Mouse (Mus musculus): ENCODE measurements around the gene Il34. TPM values are rescaled to one million over a fixed set of nuclear protein-coding genes. Genes with fewer than 3 reads are reported as not detected.

Il34 gene
- polyA plus RNA-seq, 1 experiment = not detected

GRCm38 (mm10) chr8:110705391-110706287 is 100.1 kb downstream of the Il34 start:
- H3K4me3 ChIP-seq (ENCODE audit: insufficient read depth, low read depth, low read length) = no peak overlapping the region
- H3K4me1 ChIP-seq (ENCODE audit: control insufficient read depth, insufficient read depth, low read length) = peaks cover 41% of the 10 kb centered on the region
- TF ChIP-seq POLR2A (IDR thresholded peaks at IDR 0.05; ENCODE audit: insufficient read depth, low read depth, low read length) = no peak
- TF ChIP-seq CTCF (IDR thresholded peaks at IDR 0.05; ENCODE audit: insufficient read depth, low read depth, low read length) = no peak
- 72% methylated on average over 14 of the region's 14 CpGs for whole genome bisulfite sequencing
- H3K27ac ChIP-seq (ENCODE audit: insufficient read depth, low read depth, low read length) = no peak overlapping the region

DNA sequence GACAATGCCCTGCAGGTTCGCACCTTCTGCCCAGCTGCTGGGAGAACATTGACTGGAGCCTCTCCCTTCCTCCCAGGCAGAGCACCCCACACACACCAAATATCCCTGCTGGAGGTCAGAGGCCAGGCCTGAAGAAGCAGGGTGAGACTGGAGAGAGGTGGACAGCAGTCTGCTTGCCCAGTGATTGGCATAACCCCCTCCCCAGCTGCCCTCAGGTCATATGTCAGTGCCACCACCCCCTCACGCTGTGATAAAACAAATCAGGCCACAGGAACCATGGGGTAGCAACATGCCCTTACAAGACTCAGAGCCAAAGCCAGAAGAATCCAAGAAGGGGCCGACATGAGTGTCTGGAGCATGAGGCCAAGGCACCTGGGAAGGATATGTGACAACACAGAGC is 101.6 kb downstream of the Il34 start:
- 84% methylated on average over 3 of the region's 3 CpGs for WGBS
- H3K4me1 ChIP-seq (ENCODE audit: control insufficient read depth, insufficient read depth, low read length) = peaks cover 41% of the 10 kb centered on the region
- 0 out of 2 replicates have a peak overlapping the region, but pooled peaks have one; percentile 30 for H3K27ac ChIP-seq (ENCODE audit: insufficient read depth, low read depth, low read length)
- TF ChIP-seq CTCF (IDR thresholded peaks at IDR 0.05; ENCODE audit: insufficient read depth, low read depth, low read length) (no peak), POLR2A (IDR thresholded peaks at IDR 0.05; ENCODE audit: insufficient read depth, low read depth, low read length) (no peak)
- no peak overlapping the region for H3K4me3 ChIP-seq (ENCODE audit: insufficient read depth, low read depth, low read length)

GRCm38 (mm10) chr8:110703460-110704061 is 102.2 kb downstream of the Il34 start:
- no peak for TF ChIP-seq POLR2A (IDR thresholded peaks at IDR 0.05; ENCODE audit: insufficient read depth, low read depth, low read length)
- TF ChIP-seq CTCF (IDR thresholded peaks at IDR 0.05; ENCODE audit: insufficient read depth, low read depth, low read length) = no peak
- WGBS = 57% methylated on average over 9 of the region's 9 CpGs
- no peak overlapping the region for H3K4me3 ChIP-seq (ENCODE audit: insufficient read depth, low read depth, low read length)
- peak overlapping the region; percentile 61; the same call in 1 of the 2 replicates for H3K27ac ChIP-seq (ENCODE audit: insufficient read depth, low read depth, low read length)
- H3K4me1 ChIP-seq (ENCODE audit: control insufficient read depth, insufficient read depth, low read length) = peaks cover 40% of the 10 kb centered on the region

DNA sequence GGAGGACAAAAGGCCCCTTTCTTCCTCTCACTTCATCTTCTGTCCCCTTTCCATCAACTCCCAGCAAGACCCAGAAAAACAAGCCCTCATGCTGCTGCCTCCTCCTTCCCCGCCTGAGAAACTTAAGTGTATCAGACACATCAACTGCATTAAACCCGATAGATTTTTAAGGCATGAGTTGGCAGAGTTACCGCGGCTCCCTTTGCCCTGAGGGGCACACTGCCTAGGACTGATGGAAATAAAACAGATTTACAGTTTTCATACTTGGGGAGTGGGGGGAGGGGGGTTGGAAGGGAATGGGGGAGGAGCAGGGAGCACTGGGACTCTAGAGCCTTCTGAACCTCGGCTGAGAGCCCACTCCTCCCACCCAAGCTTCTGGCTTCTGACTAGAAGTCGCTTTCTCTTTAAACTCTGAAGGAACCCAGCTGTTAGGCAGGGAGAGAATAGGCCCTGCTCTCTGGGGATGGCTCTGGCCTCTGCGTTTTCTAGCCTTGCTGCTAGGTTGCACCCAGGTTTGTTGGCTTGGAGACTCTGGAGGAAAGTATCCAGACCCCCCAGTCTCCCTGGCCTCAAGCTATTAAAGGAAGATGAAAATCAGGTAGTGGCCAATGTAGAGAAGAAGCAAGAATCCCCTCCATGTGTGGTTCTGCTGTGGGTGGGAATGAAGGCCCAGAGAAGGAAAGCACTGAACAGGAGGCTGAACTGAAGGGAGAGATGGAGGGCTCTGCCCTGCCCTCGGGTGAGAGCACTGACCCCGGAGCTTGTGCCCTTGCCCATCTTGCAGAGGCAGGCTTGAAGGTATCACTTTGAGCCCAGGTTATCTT is 102.9 kb downstream of the Il34 start:
- H3K4me1 ChIP-seq (ENCODE audit: control insufficient read depth, insufficient read depth, low read length) = peaks cover 40% of the 10 kb centered on the region

DNA sequence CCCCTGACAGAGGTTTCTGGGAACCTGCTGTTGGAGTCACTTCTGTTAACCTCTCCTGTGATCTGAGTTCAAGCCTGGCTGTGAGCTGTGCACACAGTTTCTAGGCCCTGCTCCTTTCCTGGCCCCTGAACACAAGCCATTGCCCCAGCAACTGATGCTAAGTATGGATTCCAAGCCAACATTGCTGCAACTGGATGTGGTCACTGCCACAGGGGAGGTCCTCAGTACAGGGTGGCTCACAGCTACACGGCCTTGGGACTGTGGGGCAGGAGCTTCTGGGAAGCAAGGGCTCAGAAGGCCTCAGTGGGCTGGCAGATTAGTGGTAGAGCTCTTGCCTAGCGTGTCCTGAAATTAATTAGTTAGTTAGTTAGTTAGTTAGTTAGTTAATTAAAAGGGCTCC is 105.2 kb downstream of the Il34 start:
- WGBS = 88% methylated on average over 2 of the region's 2 CpGs
- TF ChIP-seq POLR2A (IDR thresholded peaks at IDR 0.05; ENCODE audit: insufficient read depth, low read depth, low read length) (no peak), CTCF (IDR thresholded peaks at IDR 0.05; ENCODE audit: insufficient read depth, low read depth, low read length) (no peak)
- no peak overlapping the region for H3K27ac ChIP-seq (ENCODE audit: insufficient read depth, low read depth, low read length)

More for the DNA sequence above, 102.9 kb downstream of the Il34 start:
- 34% methylated on average over 9 of the region's 9 CpGs for WGBS
- peak overlapping the region; percentile 61 for H3K27ac ChIP-seq (ENCODE audit: insufficient read depth, low read depth, low read length)
- TF ChIP-seq CTCF (IDR thresholded peaks at IDR 0.05; ENCODE audit: insufficient read depth, low read depth, low read length) = no peak
- no peak for TF ChIP-seq POLR2A (IDR thresholded peaks at IDR 0.05; ENCODE audit: insufficient read depth, low read depth, low read length)
- H3K4me3 ChIP-seq (ENCODE audit: insufficient read depth, low read depth, low read length) = no peak overlapping the region

DNA sequence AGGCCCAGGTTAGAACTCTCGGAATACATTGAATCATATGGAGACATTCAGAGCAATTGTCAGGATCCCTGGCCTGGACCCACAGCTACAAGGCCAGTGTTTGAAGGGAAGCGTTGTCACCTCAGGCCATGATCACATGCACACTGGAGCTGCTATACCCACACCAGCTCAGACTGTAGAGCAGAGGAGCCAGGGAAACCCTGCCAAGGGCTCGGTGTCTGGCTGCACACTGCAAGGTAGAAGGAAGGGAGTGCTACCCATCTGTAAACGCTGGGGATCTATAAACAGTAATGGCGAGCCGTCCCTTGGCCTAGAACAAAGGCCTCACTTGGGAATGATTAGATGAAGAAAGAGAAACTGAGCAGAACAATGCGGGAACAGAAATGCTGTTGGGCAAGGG is 106.2 kb downstream of the Il34 start:
- Histone ChIP-seq H3K4me1 (ENCODE audit: control insufficient read depth, insufficient read depth, low read length) (peaks cover 56% of the 10 kb centered on the region), H3K4me3 (ENCODE audit: insufficient read depth, low read depth, low read length) (no peak overlapping the region), H3K27ac (ENCODE audit: insufficient read depth, low read depth, low read length) (no peak overlapping the region)
- WGBS = 86% methylated on average over 7 of the region's 7 CpGs
- TF ChIP-seq CTCF (IDR thresholded peaks at IDR 0.05; ENCODE audit: insufficient read depth, low read depth, low read length) (no peak), POLR2A (IDR thresholded peaks at IDR 0.05; ENCODE audit: insufficient read depth, low read depth, low read length) (no peak)

More for the DNA sequence above, 105.2 kb downstream of the Il34 start:
- H3K4me3 ChIP-seq (ENCODE audit: insufficient read depth, low read depth, low read length) = no peak overlapping the region
- H3K4me1 ChIP-seq (ENCODE audit: control insufficient read depth, insufficient read depth, low read length) = peaks cover 54% of the 10 kb centered on the region

GRCm38 (mm10) chr8:110698098-110698497 is 107.6 kb downstream of the Il34 start:
- no peak overlapping the region for H3K4me3 ChIP-seq (ENCODE audit: insufficient read depth, low read depth, low read length)
- H3K27ac ChIP-seq (ENCODE audit: insufficient read depth, low read depth, low read length) = peak overlapping the region; percentile 54
- TF ChIP-seq CTCF (IDR thresholded peaks at IDR 0.05; ENCODE audit: insufficient read depth, low read depth, low read length) (no peak), POLR2A (IDR thresholded peaks at IDR 0.05; ENCODE audit: insufficient read depth, low read depth, low read length) (no peak)
- H3K4me1 ChIP-seq (ENCODE audit: control insufficient read depth, insufficient read depth, low read length) = peaks cover 50% of the 10 kb centered on the region
- WGBS = 55% methylated on average over 1 of the region's 1 CpGs

GRCm38 (mm10) chr8:110697571-110697970 is 108.2 kb downstream of the Il34 start:
- Histone ChIP-seq H3K27ac (ENCODE audit: insufficient read depth, low read depth, low read length) (peak overlapping the region; percentile 54), H3K4me3 (ENCODE audit: insufficient read depth, low read depth, low read length) (no peak overlapping the region), H3K4me1 (ENCODE audit: control insufficient read depth, insufficient read depth, low read length) (peaks cover 45% of the 10 kb centered on the region)
- 36% methylated on average over 5 of the region's 5 CpGs for WGBS
- no peak for TF ChIP-seq CTCF (IDR thresholded peaks at IDR 0.05; ENCODE audit: insufficient read depth, low read depth, low read length)
- no peak for TF ChIP-seq POLR2A (IDR thresholded peaks at IDR 0.05; ENCODE audit: insufficient read depth, low read depth, low read length)

All from olfactory bulb, adult 2 months (tissue).